Mouse (Mus musculus): ENCODE measurements around the gene Arhgef19.

DNA sequence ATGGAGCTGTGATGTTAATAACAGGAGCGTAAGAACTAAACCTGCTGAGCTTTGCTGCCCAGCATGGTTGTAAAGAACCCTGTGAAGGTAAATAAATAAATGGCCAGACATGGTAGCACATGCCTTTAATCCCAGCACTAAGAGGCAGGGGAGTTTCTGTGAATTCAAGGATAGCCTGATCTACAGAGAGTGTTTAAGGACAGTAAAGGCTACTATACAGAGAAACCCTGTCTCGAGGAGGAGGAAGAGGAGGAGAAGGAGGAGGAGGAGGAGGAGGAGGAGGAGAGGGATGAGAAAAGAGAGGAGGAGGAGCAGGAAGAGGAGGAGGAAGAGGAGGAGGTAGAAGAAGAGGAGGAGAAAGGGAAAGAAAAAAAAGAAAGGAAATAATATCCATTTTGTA lies 26.0 kb upstream of the Arhgef19 start:
- TF ChIP-seq POLR2A (IDR thresholded peaks at IDR 0.05; ENCODE audit: extremely low read depth, insufficient read depth, low read length) = no peak
- TF ChIP-seq CTCF (IDR thresholded peaks at IDR 0.05; ENCODE audit: low read depth, low read length) = no peak

Data from liver, adult 2 months (tissue).